Mouse (Mus musculus) forebrain, embryonic 14.5 days (tissue): ENCODE measurements around the gene Sh3kbp1. TPM values are rescaled to one million over a fixed set of nuclear protein-coding genes. Genes with fewer than 3 reads are reported as not detected.

ENCODE experiments used
- ATAC-seq: fragments of 200-750 bp; cut with Nextera tagmentation; 2 replicates; pipeline ENCODE4 v1.8.0; 2017; ENCODE audit warnings: mild to moderate bottlenecking, moderate library complexity
- DNase-seq: peaks from one replicate; pipeline ENCODE4 v3.0.0-alpha.2; 2015; ENCODE audit warnings: low spot score
- H3K27ac ChIP-seq: fragments of 300-500 bp; sonication (generic); 2 replicates; pipeline ENCODE4 v1.5.1; 2014; ENCODE audit warnings: low read depth, mild to moderate bottlenecking, control low read depth, low read length, moderate library complexity
- H3K27me3 ChIP-seq: fragments of 300-500 bp; sonication (generic); replicated peaks from 2 replicates; pipeline ENCODE4 v1.6.1; 2014; ENCODE audit warnings: low read length, control low read depth, mixed read lengths; ENCODE audit not compliant: control insufficient read depth, insufficient read depth
- H3K36me3 ChIP-seq: fragments of 300-500 bp; sonication (generic); 2 replicates; pipeline ENCODE4 v1.6.1; 2014; ENCODE audit warnings: low read length, control low read depth; ENCODE audit not compliant: control insufficient read depth, insufficient read depth
- H3K4me1 ChIP-seq: fragments of 300-500 bp; sonication (generic); 2 replicates; pipeline ENCODE4 v1.6.1; 2014; ENCODE audit warnings: antibody characterized with exemption, low read length, control low read depth; ENCODE audit not compliant: control insufficient read depth, insufficient read depth
- H3K4me2 ChIP-seq: fragments of 300-500 bp; sonication (generic); 2 replicates; pipeline ENCODE4 v1.6.1; 2014; ENCODE audit warnings: mild to moderate bottlenecking, control low read depth, low read length
- H3K4me3 ChIP-seq: fragments of 300-500 bp; sonication (generic); 2 replicates; pipeline ENCODE4 v1.5.1; 2014; ENCODE audit warnings: low read depth, low read length, control low read depth
- H3K9ac ChIP-seq: fragments of 300-500 bp; sonication (generic); 2 replicates; pipeline ENCODE4 v1.6.1; 2014; ENCODE audit warnings: mild to moderate bottlenecking, low read length, control low read depth, moderate library complexity
- H3K9me3 ChIP-seq: fragments of 300-500 bp; sonication (generic); replicated peaks from 2 replicates; pipeline ENCODE4 v1.6.1; 2016; ENCODE audit warnings: low read length, control low read depth, mixed read lengths; ENCODE audit not compliant: control insufficient read depth
- WGBS: fragments of 180-500 bp; shearing (Covaris S2); extraction: QIAGEN DNeasy Blood & Tissue Kit; methylation state at CpG from one replicate; pipeline ENCODE4 v1.1.7; 2014; 5-methylcytosine and 5-hydroxymethylcytosine counted together
- polyA plus RNA-seq: library from polyadenylated mRNA; unstranded; fragments of >200 nt; fragmentation: Nextera tagmentation; extraction: Ambion mirVana; gene quantifications from 2 replicates; pipeline ENCODE4 v1.2.1, GENCODE M21; 2014

Sh3kbp1 gene
- polyA plus RNA-seq, 1 experiment from 2014 or later = 38.7 TPM

- no peak overlapping the region for H3K9ac ChIP-seq
- H3K36me3 ChIP-seq = no peaks in the 10 kb centered on the region
- H3K4me2 ChIP-seq = no peak overlapping the region
- no peak overlapping the region for H3K4me3 ChIP-seq
- H3K9me3 ChIP-seq = no peaks in the 10 kb centered on the region
- ATAC-seq (no peak), DNase-seq (no peak)
- 89% methylated on average over 6 of the region's 6 CpGs for WGBS
- no peak overlapping the region for H3K27ac ChIP-seq
- no peaks in the 10 kb centered on the region for H3K4me1 ChIP-seq
- H3K27me3 ChIP-seq = no peaks in the 10 kb centered on the region
Measured at GRCm38 (mm10) chrX:159924759-159925158, 297.7 kb downstream of the Sh3kbp1 start.

DNA sequence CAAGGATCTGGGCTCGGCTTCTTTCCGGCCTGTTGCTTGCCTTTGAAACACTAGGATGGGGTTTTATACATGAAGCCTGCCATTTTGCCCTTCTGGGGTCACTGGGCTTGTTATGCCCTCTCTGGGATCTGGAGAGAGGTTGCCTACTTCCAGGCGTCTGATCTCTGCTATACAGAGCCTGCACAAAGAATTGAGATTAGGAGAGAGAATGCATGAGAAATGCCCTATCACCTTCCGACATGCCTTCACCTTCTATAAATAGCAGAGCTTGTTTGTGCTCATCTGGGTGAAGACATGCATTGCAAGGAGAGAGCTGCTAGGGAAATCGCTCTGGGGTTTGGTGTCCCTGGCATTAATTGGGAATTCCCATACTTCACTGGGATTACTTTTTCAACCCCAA is 301.1 kb downstream of the Sh3kbp1 start:
- H3K36me3 ChIP-seq = no peaks in the 10 kb centered on the region
- H3K9ac ChIP-seq = no peak overlapping the region
- WGBS = 80% methylated on average over 5 of the region's 5 CpGs
- H3K27me3 ChIP-seq = no peaks in the 10 kb centered on the region
- no peaks in the 10 kb centered on the region for H3K4me1 ChIP-seq
- ATAC-seq (no peak), DNase-seq (no peak)
- no peak overlapping the region for H3K4me3 ChIP-seq
- H3K9me3 ChIP-seq = no peaks in the 10 kb centered on the region
- H3K4me2 ChIP-seq = no peak overlapping the region
- H3K27ac ChIP-seq = no peak overlapping the region

DNA sequence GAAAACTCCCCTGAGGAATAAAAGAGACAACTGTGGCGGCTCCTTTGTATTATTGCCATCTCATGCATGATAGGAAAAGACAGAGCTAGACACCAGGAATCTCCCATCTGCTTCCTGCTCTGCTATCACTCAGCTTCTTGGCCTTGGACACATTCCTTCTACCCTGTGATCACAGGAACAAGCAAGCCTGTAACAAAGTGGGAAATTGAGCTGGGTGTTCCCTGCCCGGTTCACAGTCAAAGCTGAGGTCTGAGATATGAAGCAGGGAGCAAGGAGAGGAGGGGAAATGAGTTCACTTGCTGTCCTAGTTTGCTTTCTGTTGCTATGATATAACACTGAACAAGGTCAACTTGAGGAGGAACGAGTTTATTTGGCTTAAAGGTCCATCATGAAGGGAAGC is 301.8 kb downstream of the Sh3kbp1 start:
- no peak for DNase-seq
- 77% methylated on average over 3 of the region's 3 CpGs for WGBS
- no peak overlapping the region for H3K27ac ChIP-seq
- H3K9ac ChIP-seq = no peak overlapping the region
- H3K4me1 ChIP-seq = no peaks in the 10 kb centered on the region
- no peaks in the 10 kb centered on the region for H3K9me3 ChIP-seq
- H3K36me3 ChIP-seq = no peaks in the 10 kb centered on the region
- no peak overlapping the region for H3K4me3 ChIP-seq
- H3K27me3 ChIP-seq = no peaks in the 10 kb centered on the region
- ATAC-seq = no peak
- no peak overlapping the region for H3K4me2 ChIP-seq

GRCm38 (mm10) chrX:159932027-159932426 is 305.0 kb downstream of the Sh3kbp1 start:
- Histone ChIP-seq H3K4me3 (no peak overlapping the region), H3K27me3 (no peaks in the 10 kb centered on the region), H3K9me3 (no peaks in the 10 kb centered on the region), H3K27ac (no peak overlapping the region), H3K4me2 (no peak overlapping the region), H3K4me1 (no peaks in the 10 kb centered on the region), H3K36me3 (no peaks in the 10 kb centered on the region), H3K9ac (no peak overlapping the region)
- DNase-seq = no peak
- no peak for ATAC-seq
- WGBS = 75% methylated on average over 1 of the region's 1 CpGs

GRCm38 (mm10) chrX:159942569-159942968 is 315.5 kb downstream of the Sh3kbp1 start:
- Histone ChIP-seq H3K9ac (no peak overlapping the region), H3K4me2 (no peak overlapping the region), H3K4me1 (no peaks in the 10 kb centered on the region), H3K9me3 (no peaks in the 10 kb centered on the region), H3K27ac (no peak overlapping the region), H3K4me3 (no peak overlapping the region), H3K27me3 (no peaks in the 10 kb centered on the region), H3K36me3 (no peaks in the 10 kb centered on the region)
- 81% methylated on average over 2 of the region's 2 CpGs for WGBS
- DNase-seq = no peak
- no peak for ATAC-seq

DNA sequence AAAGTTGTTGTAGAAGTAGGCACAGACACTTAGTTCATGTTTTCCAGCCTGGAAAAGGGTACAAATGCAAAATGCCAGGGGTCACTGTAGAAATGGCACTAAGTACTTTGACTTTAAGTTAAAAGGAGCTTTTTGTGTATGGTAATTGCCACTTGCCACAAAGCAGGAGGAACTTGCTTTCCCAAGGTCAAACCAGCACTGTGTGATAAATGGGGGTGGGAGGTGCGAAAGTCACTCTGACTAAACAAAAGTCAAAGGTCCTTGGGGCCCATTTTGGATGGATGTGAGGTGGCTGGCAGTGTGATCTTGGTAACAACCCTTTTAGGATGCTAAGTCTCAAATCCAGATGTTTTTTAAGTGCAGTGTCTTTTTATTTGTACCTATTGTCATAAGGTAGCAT is 316.5 kb downstream of the Sh3kbp1 start:
- H3K4me3 ChIP-seq = no peak overlapping the region
- WGBS = 79% methylated on average over 1 of the region's 1 CpGs
- DNase-seq (no peak), ATAC-seq (no peak)
- no peak overlapping the region for H3K27ac ChIP-seq
- H3K27me3 ChIP-seq = no peaks in the 10 kb centered on the region
- no peaks in the 10 kb centered on the region for H3K9me3 ChIP-seq
- H3K9ac ChIP-seq = no peak overlapping the region
- H3K4me1 ChIP-seq = no peaks in the 10 kb centered on the region
- no peak overlapping the region for H3K4me2 ChIP-seq
- H3K36me3 ChIP-seq = no peaks in the 10 kb centered on the region

- ATAC-seq (no peak), DNase-seq (no peak)
- Histone ChIP-seq H3K27me3 (no peaks in the 10 kb centered on the region), H3K27ac (no peak overlapping the region), H3K4me2 (no peak overlapping the region), H3K9ac (no peak overlapping the region), H3K4me3 (no peak overlapping the region), H3K36me3 (no peaks in the 10 kb centered on the region), H3K9me3 (no peaks in the 10 kb centered on the region), H3K4me1 (no peaks in the 10 kb centered on the region)
- 86% methylated on average over 7 of the region's 7 CpGs for WGBS
Measured at GRCm38 (mm10) chrX:159953546-159954429, 326.7 kb downstream of the Sh3kbp1 start.

GRCm38 (mm10) chrX:159954430-159954779 is 327.3 kb downstream of the Sh3kbp1 start:
- ATAC-seq (no peak), DNase-seq (peak; percentile 16)
- H3K27me3 ChIP-seq = 0 out of 2 replicates have a peak, but pooled peaks cover 3% of the 10 kb centered on the region
- no peak overlapping the region for H3K4me3 ChIP-seq
- 72% methylated on average over 4 of the region's 4 CpGs for WGBS
- H3K9me3 ChIP-seq = no peaks in the 10 kb centered on the region
- H3K36me3 ChIP-seq = no peaks in the 10 kb centered on the region
- H3K4me1 ChIP-seq = no peaks in the 10 kb centered on the region
- no peak overlapping the region for H3K9ac ChIP-seq
- H3K4me2 ChIP-seq = no peak overlapping the region
- H3K27ac ChIP-seq = no peak overlapping the region

- ATAC-seq = no peak
- no peak for DNase-seq
- no peak overlapping the region for H3K9ac ChIP-seq
- H3K4me1 ChIP-seq = no peaks in the 10 kb centered on the region
- H3K27ac ChIP-seq = no peak overlapping the region
- 90% methylated on average over 6 of the region's 6 CpGs for WGBS
- H3K9me3 ChIP-seq = no peaks in the 10 kb centered on the region
- no peaks in the 10 kb centered on the region for H3K36me3 ChIP-seq
- H3K4me2 ChIP-seq = no peak overlapping the region
- 0 out of 2 replicates have a peak, but pooled peaks cover 3% of the 10 kb centered on the region for H3K27me3 ChIP-seq
- H3K4me3 ChIP-seq = no peak overlapping the region
Measured at GRCm38 (mm10) chrX:159955433-159955832, 328.4 kb downstream of the Sh3kbp1 start.
